Mouse (Mus musculus) layer of hippocampus, adult 9-11 months (tissue): ENCODE data around the gene Olfr437.
"Not testable (repeated sequence)": the region's sequence is repeated elsewhere in the genome, so short reads cannot be mapped to it uniquely, and the experiment has no call there.

Source experiments
- DNase-seq: peaks from one replicate; pipeline ENCODE4 v3.0.0; 2022

Gene Olfr437

GRCm38 (mm10) chr6:43162982-43163381 lies at the start of gene Olfr437:
TSS of gene Olfr437 (plus strand) at chr6:43163282.
- DNase-seq = no peak

GRCm38 (mm10) chr6:43146267-43146666 lies 16.8 kb upstream of the Olfr437 start, which contains the start of gene Olfr237-ps1:
TSS of gene Olfr237-ps1 (plus strand) at chr6:43146567.
- not testable (repeated sequence) for DNase-seq

GRCm38 (mm10) chr6:43159502-43159901 lies 3.6 kb upstream of the Olfr437 start:
- no peak for DNase-seq

- no peak for DNase-seq
Measured at GRCm38 (mm10) chr6:43167246-43167645, 4.2 kb downstream of the Olfr437 start.

- DNase-seq = no peak
Measured at GRCm38 (mm10) chr6:43171840-43172239, 8.8 kb downstream of the Olfr437 start, which contains the start of gene Olfr13. TSS of gene Olfr13 (plus strand) at chr6:43172140.

- DNase-seq = no peak
Measured at GRCm38 (mm10) chr6:43178129-43178528, 15.0 kb downstream of the Olfr437 start.

- DNase-seq = peak; percentile 9
Measured at GRCm38 (mm10) chr6:43178584-43179501, 15.8 kb downstream of the Olfr437 start.

GRCm38 (mm10) chr6:43190986-43191385 lies 27.9 kb downstream of the Olfr437 start:
- no peak for DNase-seq

- DNase-seq = no peak
Measured at GRCm38 (mm10) chr6:43196781-43197180, 33.7 kb downstream of the Olfr437 start, which contains the start of gene Olfr435. TSS of gene Olfr435 (plus strand) at chr6:43197146.

- no peak for DNase-seq
Measured at GRCm38 (mm10) chr6:43198094-43198493, 35.0 kb downstream of the Olfr437 start.

- DNase-seq = no peak
Measured at GRCm38 (mm10) chr6:43202786-43203185, 39.7 kb downstream of the Olfr437 start.

- no peak for DNase-seq
Measured at GRCm38 (mm10) chr6:43205355-43205754, 42.3 kb downstream of the Olfr437 start.

- peak; percentile 11 for DNase-seq
Measured at GRCm38 (mm10) chr6:43212873-43213272, 49.8 kb downstream of the Olfr437 start, which contains the start of gene Olfr434. TSS of gene Olfr434 (plus strand) at chr6:43213021.
